Mouse (Mus musculus): ENCODE data around the gene Agtpbp1. TPM values are rescaled to one million over a fixed set of nuclear protein-coding genes. Genes with fewer than 3 reads are reported as not detected.

Agtpbp1 gene
- total RNA-seq, 1 experiment: 25.0 TPM

- Histone ChIP-seq H3K9me3 (ENCODE audit: control insufficient read depth, insufficient read depth, low read depth, low read length) (no peaks in the 10 kb centered on the region), H3K36me3 (ENCODE audit: control insufficient read depth, insufficient read depth, low read length, poor library complexity, severe bottlenecking) (no peaks in the 10 kb centered on the region), H3K4me1 (ENCODE audit: control insufficient read depth in 2 of 2, insufficient read depth in 2 of 2, low read length in 2 of 2, poor library complexity in 1 of 2) (peaks cover 0 to 5% of the 10 kb centered on the region in 2 experiments; a peak in 1 of 4 replicates), H3K27ac (ENCODE audit: insufficient read depth, low read depth, low read length, poor library complexity, severe bottlenecking) (no peak overlapping the region), H3K4me3 (ENCODE audit: insufficient read depth in 1 of 2, low read depth in 1 of 2, low read length in 2 of 2, poor library complexity in 1 of 2, severe bottlenecking in 1 of 2) (no peak overlapping the region), H3K9ac (ENCODE audit: insufficient read depth, low read depth, low read length, poor library complexity, severe bottlenecking) (no peak overlapping the region)
- in situ Hi-C loops (cut with MboI; ENCODE audit: low sequenced_read_pairs in 2 of 2, unreplicated experiment in 2 of 2): no loop called here
- DNase-seq (ENCODE audit: low read depth, low spot score): no peak
- no peak for TF ChIP-seq CHD2 (IDR thresholded peaks at IDR 0.05; ENCODE audit: low read depth, low read length)
- no peak for TF ChIP-seq MAFK (IDR thresholded peaks at IDR 0.05; ENCODE audit: insufficient read depth, low read depth, low read length)
- no peak for TF ChIP-seq ZC3H11A (IDR thresholded peaks at IDR 0.05; ENCODE audit: borderline replicate concordance, low read depth, low read length)
- TF ChIP-seq ZNF384 (IDR thresholded peaks at IDR 0.05; ENCODE audit: low read depth, low read length): no peak
- no peak for TF ChIP-seq HCFC1 (IDR thresholded peaks at IDR 0.05; ENCODE audit: borderline replicate concordance, insufficient read depth, low read length)
Measured at GRCm38 (mm10) chr13:59552751-59553150, 32.3 kb downstream of the Agtpbp1 start.

GRCm38 (mm10) chr13:59552286-59552685 is 32.7 kb downstream of the Agtpbp1 start:
- TF ChIP-seq ZC3H11A (IDR thresholded peaks at IDR 0.05; ENCODE audit: borderline replicate concordance, low read depth, low read length): no peak
- no peak for TF ChIP-seq CHD2 (IDR thresholded peaks at IDR 0.05; ENCODE audit: low read depth, low read length)
- TF ChIP-seq HCFC1 (IDR thresholded peaks at IDR 0.05; ENCODE audit: borderline replicate concordance, insufficient read depth, low read length): no peak
- no peak for TF ChIP-seq MAFK (IDR thresholded peaks at IDR 0.05; ENCODE audit: insufficient read depth, low read depth, low read length)
- TF ChIP-seq ZNF384 (IDR thresholded peaks at IDR 0.05; ENCODE audit: low read depth, low read length): no peak
- Histone ChIP-seq H3K4me3 (ENCODE audit: insufficient read depth in 1 of 2, low read depth in 1 of 2, low read length in 2 of 2, poor library complexity in 1 of 2, severe bottlenecking in 1 of 2) (no peak overlapping the region), H3K36me3 (ENCODE audit: control insufficient read depth, insufficient read depth, low read length, poor library complexity, severe bottlenecking) (no peaks in the 10 kb centered on the region), H3K9ac (ENCODE audit: insufficient read depth, low read depth, low read length, poor library complexity, severe bottlenecking) (no peak overlapping the region), H3K27ac (ENCODE audit: insufficient read depth, low read depth, low read length, poor library complexity, severe bottlenecking) (no peak overlapping the region), H3K4me1 (ENCODE audit: control insufficient read depth in 2 of 2, insufficient read depth in 2 of 2, low read length in 2 of 2, poor library complexity in 1 of 2) (peaks cover 0 to 5% of the 10 kb centered on the region in 2 experiments; a peak in 1 of 4 replicates), H3K9me3 (ENCODE audit: control insufficient read depth, insufficient read depth, low read depth, low read length) (no peaks in the 10 kb centered on the region)
- in situ Hi-C loops (cut with MboI; ENCODE audit: low sequenced_read_pairs in 2 of 2, unreplicated experiment in 2 of 2): no loop called here
- DNase-seq (ENCODE audit: low read depth, low spot score): no peak

- H3K4me3 ChIP-seq (ENCODE audit: insufficient read depth in 1 of 2, low read depth in 1 of 2, low read length in 2 of 2, poor library complexity in 1 of 2, severe bottlenecking in 1 of 2): no peak overlapping the region
- no peaks in the 10 kb centered on the region for H3K4me1 ChIP-seq (ENCODE audit: control insufficient read depth in 2 of 2, insufficient read depth in 2 of 2, low read length in 2 of 2, poor library complexity in 1 of 2)
- no peaks in the 10 kb centered on the region for H3K36me3 ChIP-seq (ENCODE audit: control insufficient read depth, insufficient read depth, low read length, poor library complexity, severe bottlenecking)
- in situ Hi-C loops (cut with MboI; ENCODE audit: low sequenced_read_pairs in 2 of 2, unreplicated experiment in 2 of 2): no loop called here
- TF ChIP-seq CHD2 (IDR thresholded peaks at IDR 0.05; ENCODE audit: low read depth, low read length) (no peak), MAFK (IDR thresholded peaks at IDR 0.05; ENCODE audit: insufficient read depth, low read depth, low read length) (no peak), HCFC1 (IDR thresholded peaks at IDR 0.05; ENCODE audit: borderline replicate concordance, insufficient read depth, low read length) (no peak), ZC3H11A (IDR thresholded peaks at IDR 0.05; ENCODE audit: borderline replicate concordance, low read depth, low read length) (no peak), ZNF384 (IDR thresholded peaks at IDR 0.05; ENCODE audit: low read depth, low read length) (no peak)
- no peak overlapping the region for H3K9ac ChIP-seq (ENCODE audit: insufficient read depth, low read depth, low read length, poor library complexity, severe bottlenecking)
- no peak for DNase-seq (ENCODE audit: low read depth, low spot score)
- H3K27ac ChIP-seq (ENCODE audit: insufficient read depth, low read depth, low read length, poor library complexity, severe bottlenecking): no peak overlapping the region
- H3K9me3 ChIP-seq (ENCODE audit: control insufficient read depth, insufficient read depth, low read depth, low read length): no peaks in the 10 kb centered on the region
Measured at GRCm38 (mm10) chr13:59549318-59549798, 35.7 kb downstream of the Agtpbp1 start.

- TF ChIP-seq ZC3H11A (IDR thresholded peaks at IDR 0.05; ENCODE audit: borderline replicate concordance, low read depth, low read length) (no peak), CHD2 (IDR thresholded peaks at IDR 0.05; ENCODE audit: low read depth, low read length) (no peak), MAFK (IDR thresholded peaks at IDR 0.05; ENCODE audit: insufficient read depth, low read depth, low read length) (no peak), HCFC1 (IDR thresholded peaks at IDR 0.05; ENCODE audit: borderline replicate concordance, insufficient read depth, low read length) (no peak), ZNF384 (IDR thresholded peaks at IDR 0.05; ENCODE audit: low read depth, low read length) (no peak)
- H3K9me3 ChIP-seq (ENCODE audit: control insufficient read depth, insufficient read depth, low read depth, low read length): no peaks in the 10 kb centered on the region
- no peak overlapping the region for H3K9ac ChIP-seq (ENCODE audit: insufficient read depth, low read depth, low read length, poor library complexity, severe bottlenecking)
- in situ Hi-C loops (cut with MboI; ENCODE audit: low sequenced_read_pairs in 2 of 2, unreplicated experiment in 2 of 2): no loop called here
- H3K4me1 ChIP-seq (ENCODE audit: control insufficient read depth in 2 of 2, insufficient read depth in 2 of 2, low read length in 2 of 2, poor library complexity in 1 of 2): no peaks in the 10 kb centered on the region
- no peak for DNase-seq (ENCODE audit: low read depth, low spot score)
- no peak overlapping the region for H3K27ac ChIP-seq (ENCODE audit: insufficient read depth, low read depth, low read length, poor library complexity, severe bottlenecking)
- no peaks in the 10 kb centered on the region for H3K36me3 ChIP-seq (ENCODE audit: control insufficient read depth, insufficient read depth, low read length, poor library complexity, severe bottlenecking)
- H3K4me3 ChIP-seq (ENCODE audit: insufficient read depth in 1 of 2, low read depth in 1 of 2, low read length in 2 of 2, poor library complexity in 1 of 2, severe bottlenecking in 1 of 2): no peak overlapping the region
Measured at GRCm38 (mm10) chr13:59547716-59548115, 37.3 kb downstream of the Agtpbp1 start.

- no peaks in the 10 kb centered on the region for H3K9me3 ChIP-seq (ENCODE audit: control insufficient read depth, insufficient read depth, low read depth, low read length)
- H3K4me3 ChIP-seq (ENCODE audit: insufficient read depth in 1 of 2, low read depth in 1 of 2, low read length in 2 of 2, poor library complexity in 1 of 2, severe bottlenecking in 1 of 2): no peak overlapping the region
- no peaks in the 10 kb centered on the region for H3K36me3 ChIP-seq (ENCODE audit: control insufficient read depth, insufficient read depth, low read length, poor library complexity, severe bottlenecking)
- H3K9ac ChIP-seq (ENCODE audit: insufficient read depth, low read depth, low read length, poor library complexity, severe bottlenecking): no peak overlapping the region
- DNase-seq (ENCODE audit: low read depth, low spot score): no peak
- no peaks in the 10 kb centered on the region for H3K4me1 ChIP-seq (ENCODE audit: control insufficient read depth in 2 of 2, insufficient read depth in 2 of 2, low read length in 2 of 2, poor library complexity in 1 of 2)
- H3K27ac ChIP-seq (ENCODE audit: insufficient read depth, low read depth, low read length, poor library complexity, severe bottlenecking): no peak overlapping the region
- in situ Hi-C loops (cut with MboI; ENCODE audit: low sequenced_read_pairs in 2 of 2, unreplicated experiment in 2 of 2): no loop called here
- TF ChIP-seq HCFC1 (IDR thresholded peaks at IDR 0.05; ENCODE audit: borderline replicate concordance, insufficient read depth, low read length) (no peak), ZNF384 (IDR thresholded peaks at IDR 0.05; ENCODE audit: low read depth, low read length) (no peak), ZC3H11A (IDR thresholded peaks at IDR 0.05; ENCODE audit: borderline replicate concordance, low read depth, low read length) (no peak), CHD2 (IDR thresholded peaks at IDR 0.05; ENCODE audit: low read depth, low read length) (no peak), MAFK (IDR thresholded peaks at IDR 0.05; ENCODE audit: insufficient read depth, low read depth, low read length) (no peak)
Measured at GRCm38 (mm10) chr13:59547091-59547490, 37.9 kb downstream of the Agtpbp1 start.
